Mouse (Mus musculus) liver, embryonic 14.5 days (tissue): ENCODE measurements at regions not wholly inside any gene's neighbourhood (a gene's known extent, or its start where the extent isn't known, plus 50 kb on each side); places are given as distances from the start of the nearest gene placed in this dataset.

ENCODE experiments used
- CTCF ChIP-seq: IDR thresholded peaks from 2 replicates; pipeline ENCODE4 v1.5.1; 2016; ENCODE audit warnings: antibody characterized with exemption, low read depth, control low read depth
- EP300 ChIP-seq: IDR thresholded peaks from 2 replicates; pipeline ENCODE4 v1.6.1; 2016; ENCODE audit warnings: antibody characterized with exemption, low read depth

- TF ChIP-seq CTCF (no peak), EP300 (no peak)
Observed at GRCm38 (mm10) chr6:140360996-140361395, 62.9 kb upstream of the Plekha5 start.
